Mouse (Mus musculus): ENCODE results near the gene Cutal. TPM values are rescaled to one million over a fixed set of nuclear protein-coding genes. Genes with fewer than 3 reads are reported as not detected.
A peak's percentile ranks its signal among the peaks of the same experiment; 100 is the strongest.
"Not testable (repeated sequence)": the region's sequence is repeated elsewhere in the genome, so short reads cannot be mapped to it uniquely, and the experiment has no call there.

Gene Cutal
- total RNA-seq (2022), result under 1 TPM; 0.28 to 0.91 (median 0.43) TPM

- no peak for DNase-seq (ENCODE audit: low spot score in 2 of 2)
Observed at GRCm38 (mm10) chr2:34874271-34874670, at the start of gene Cutal. TSS of gene Cutal (plus strand) at chr2:34874396.

GRCm38 (mm10) chr2:34825827-34826459 lies 48.3 kb upstream of the Cutal start, which contains the start of gene Fbxw2:
TSS of gene Fbxw2 (minus strand) at chr2:34826311.
- peak; percentile 86 to 89 for DNase-seq (ENCODE audit: low spot score in 2 of 2)

- no peak for DNase-seq (ENCODE audit: low spot score in 2 of 2)
Observed at GRCm38 (mm10) chr2:34826460-34827231, 47.5 kb upstream of the Cutal start.

- DNase-seq (ENCODE audit: low spot score in 2 of 2), result no peak
Observed at GRCm38 (mm10) chr2:34827591-34827990, 46.6 kb upstream of the Cutal start.

- no peak for DNase-seq (ENCODE audit: low spot score in 2 of 2)
Observed at GRCm38 (mm10) chr2:34828026-34828425, 46.2 kb upstream of the Cutal start.

- not testable (repeated sequence) for DNase-seq (ENCODE audit: low spot score in 2 of 2)
Observed at GRCm38 (mm10) chr2:34830066-34830465, 44.1 kb upstream of the Cutal start.

- DNase-seq (ENCODE audit: low spot score in 2 of 2), result not testable (repeated sequence)
Observed at GRCm38 (mm10) chr2:34832766-34833457, 41.3 kb upstream of the Cutal start, which contains the start of gene Gm34653. TSS of gene Gm34653 (plus strand) at chr2:34833007.

- DNase-seq (ENCODE audit: low spot score in 2 of 2), result no peak
Observed at GRCm38 (mm10) chr2:34833624-34834023, 40.6 kb upstream of the Cutal start.

- no peak for DNase-seq (ENCODE audit: low spot score in 2 of 2)
Observed at GRCm38 (mm10) chr2:34835669-34836068, 38.5 kb upstream of the Cutal start.

GRCm38 (mm10) chr2:34840143-34840542 lies 34.1 kb upstream of the Cutal start:
- DNase-seq (ENCODE audit: low spot score in 2 of 2), result not testable (repeated sequence)

- DNase-seq (ENCODE audit: low spot score in 2 of 2), result peak; percentile 71 to 75
Observed at GRCm38 (mm10) chr2:34841706-34842105, 32.5 kb upstream of the Cutal start.

- no peak for DNase-seq (ENCODE audit: low spot score in 2 of 2)
Observed at GRCm38 (mm10) chr2:34843211-34843939, 30.8 kb upstream of the Cutal start.

GRCm38 (mm10) chr2:34847702-34848101 lies 26.5 kb upstream of the Cutal start:
- DNase-seq (ENCODE audit: low spot score in 2 of 2), result no peak

- no peak for DNase-seq (ENCODE audit: low spot score in 2 of 2)
Observed at GRCm38 (mm10) chr2:34855265-34855664, 18.9 kb upstream of the Cutal start.

- DNase-seq (ENCODE audit: low spot score in 2 of 2), result no peak
Observed at GRCm38 (mm10) chr2:34857728-34858127, 16.5 kb upstream of the Cutal start.

- no peak for DNase-seq (ENCODE audit: low spot score in 2 of 2)
Observed at GRCm38 (mm10) chr2:34869680-34870079, 4.5 kb upstream of the Cutal start.

- DNase-seq (ENCODE audit: low spot score in 2 of 2), result peak; percentile 94
Observed at GRCm38 (mm10) chr2:34870520-34871474, 3.4 kb upstream of the Cutal start.

GRCm38 (mm10) chr2:34874816-34875345 lies 685 bp downstream of the Cutal start, which contains the start of gene Psmd5:
TSS of gene Psmd5 (minus strand) at chr2:34874968.
- no peak for DNase-seq (ENCODE audit: low spot score in 2 of 2)

GRCm38 (mm10) chr2:34880054-34880453 lies 5.9 kb downstream of the Cutal start:
- no peak for DNase-seq (ENCODE audit: low spot score in 2 of 2)

- no peak for DNase-seq (ENCODE audit: low spot score in 2 of 2)
Observed at GRCm38 (mm10) chr2:34882757-34883156, 8.6 kb downstream of the Cutal start.

All from layer of hippocampus, adult 8-10 months (tissue).